Mouse (Mus musculus) lung, adult 2 months (tissue): ENCODE results near the gene Fzd7. TPM values are rescaled to one million over a fixed set of nuclear protein-coding genes. Genes with fewer than 3 reads are reported as not detected.

Experiments used
- DNase-seq: peaks from one replicate; pipeline ENCODE4 v3.0.0; 2022
- H3K4me1 ChIP-seq: fragments of 200-500 bp; 2 replicates; pipeline ENCODE4 v1.6.1; 2011; ENCODE audit warnings: low read length; ENCODE audit not compliant: control insufficient read depth, insufficient read depth
- H3K4me3 ChIP-seq: fragments of 200-500 bp; replicated peaks from 2 replicates; pipeline ENCODE3; 2011; ENCODE audit warnings: low read depth, mild to moderate bottlenecking, control low read depth, low read length; ENCODE audit errors: extremely low read depth
- CTCF ChIP-seq: fragments of 200-500 bp; IDR thresholded peaks from 2 replicates; pipeline ENCODE4 v1.5.1; 2011; ENCODE audit warnings: mild to moderate bottlenecking, low read length, control low read depth; ENCODE audit not compliant: insufficient read depth
- POLR2A ChIP-seq: fragments of 200-500 bp; IDR thresholded peaks from 2 replicates; pipeline ENCODE4 v1.6.1; 2011; ENCODE audit warnings: low read depth, mild to moderate bottlenecking, control low read depth, low read length, borderline replicate concordance; ENCODE audit errors: extremely low read depth
- WGBS: fragments of 180-500 bp; shearing (Covaris S2); methylation state at CpG from one replicate; pipeline ENCODE4 v1.1.7; 2018; 5-methylcytosine and 5-hydroxymethylcytosine counted together
- polyA plus RNA-seq: library from polyadenylated mRNA; depleted of rRNA; stranded (reverse); fragments of >200 nt; gene quantifications from 2 replicates; pipeline ENCODE4 v1.2.3, GENCODE M21; 2012

Gene Fzd7
- polyA plus RNA-seq, 1 experiment: 39.4 TPM

- DNase-seq: no peak
- WGBS: 42% methylated on average over 4 of the region's 4 CpGs
- Histone ChIP-seq H3K4me1 (peaks cover under 1% of the 10 kb centered on the region; the same call in 1 of the 2 replicates), H3K4me3 (no peak overlapping the region)
- no peak for TF ChIP-seq CTCF
- no peak for TF ChIP-seq POLR2A
These were observed 6.8 kb downstream of the Fzd7 start for GRCm38 (mm10) chr1:59488991-59489390.

- no peak for TF ChIP-seq CTCF
- no peak for TF ChIP-seq POLR2A
- no peaks in the 10 kb centered on the region for H3K4me1 ChIP-seq
- H3K4me3 ChIP-seq: no peak overlapping the region
- DNase-seq: no peak
- 76% methylated on average over 9 of the region's 9 CpGs for WGBS
These were observed 9.3 kb downstream of the Fzd7 start for GRCm38 (mm10) chr1:59491517-59491916.

- no peak for DNase-seq
- Histone ChIP-seq H3K4me1 (no peaks in the 10 kb centered on the region; the same call in 1 of the 2 replicates), H3K4me3 (no peak overlapping the region)
- 71% methylated on average over 4 of the region's 4 CpGs for WGBS
- TF ChIP-seq POLR2A: no peak
- no peak for TF ChIP-seq CTCF
These were observed 10.2 kb downstream of the Fzd7 start for GRCm38 (mm10) chr1:59492432-59492831.

- H3K4me1 ChIP-seq: no peaks in the 10 kb centered on the region; the same call in 1 of the 2 replicates
- no peak for DNase-seq
- no peak overlapping the region for H3K4me3 ChIP-seq
- TF ChIP-seq CTCF (no peak), POLR2A (no peak)
- WGBS: 88% methylated on average over 5 of the region's 5 CpGs
These were observed 13.7 kb downstream of the Fzd7 start for GRCm38 (mm10) chr1:59495970-59496369.

GRCm38 (mm10) chr1:59497741-59498613 lies 15.8 kb downstream of the Fzd7 start:
- Histone ChIP-seq H3K4me3 (no peak overlapping the region), H3K4me1 (no peaks in the 10 kb centered on the region; the same call in 1 of the 2 replicates)
- TF ChIP-seq POLR2A: no peak
- TF ChIP-seq CTCF: no peak
- no peak for DNase-seq
- WGBS: 55% methylated on average over 6 of the region's 6 CpGs

- no peaks in the 10 kb centered on the region; the same call in 1 of the 2 replicates for H3K4me1 ChIP-seq
- no peak for DNase-seq
- 82% methylated on average over 3 of the region's 3 CpGs for WGBS
- no peak overlapping the region for H3K4me3 ChIP-seq
- no peak for TF ChIP-seq CTCF
These were observed 17.1 kb downstream of the Fzd7 start for GRCm38 (mm10) chr1:59499327-59499726.

GRCm38 (mm10) chr1:59502355-59502754 lies 20.1 kb downstream of the Fzd7 start:
- H3K4me3 ChIP-seq: no peak overlapping the region
- WGBS: 74% methylated on average over 2 of the region's 2 CpGs

GRCm38 (mm10) chr1:59503659-59504301 lies 21.6 kb downstream of the Fzd7 start:
- TF ChIP-seq POLR2A (no peak), CTCF (no peak)
- no peak for DNase-seq
- 60% methylated on average over 7 of the region's 7 CpGs for WGBS
- peaks cover 3% of the 10 kb centered on the region for H3K4me1 ChIP-seq
- no peak overlapping the region for H3K4me3 ChIP-seq

More at GRCm38 (mm10) chr1:59502355-59502754, 20.1 kb downstream of the Fzd7 start:
- DNase-seq: no peak
- TF ChIP-seq CTCF (no peak), POLR2A (no peak)
- H3K4me1 ChIP-seq: no peaks in the 10 kb centered on the region

- 73% methylated on average over 2 of the region's 2 CpGs for WGBS
- no peak for DNase-seq
- peaks cover 4% of the 10 kb centered on the region for H3K4me1 ChIP-seq
- no peak overlapping the region for H3K4me3 ChIP-seq
- TF ChIP-seq POLR2A: no peak
- TF ChIP-seq CTCF: no peak
These were observed 22.1 kb downstream of the Fzd7 start for GRCm38 (mm10) chr1:59504302-59504700.

GRCm38 (mm10) chr1:59508463-59509139 lies 26.4 kb downstream of the Fzd7 start:
- 45% methylated on average over 17 of the region's 17 CpGs for WGBS
- Histone ChIP-seq H3K4me1 (peaks cover 4% of the 10 kb centered on the region), H3K4me3 (no peak overlapping the region)
- TF ChIP-seq POLR2A: no peak
- peak; percentile 31 for DNase-seq
